Mouse (Mus musculus): ENCODE results near the gene Gm21149. TPM values are rescaled to one million over a fixed set of nuclear protein-coding genes. Genes with fewer than 3 reads are reported as not detected.

Gm21149 gene
- polyA plus RNA-seq, 1 experiment from 2014 or later = not detected

Other genes with a start within 250 kb of the Gm21149 start
- gene Gm21190, start 52.7 kb upstream of the Gm21149 start, polyA plus RNA-seq (2016; fragmentation: Nextera tagmentation; extraction: Ambion mirVana) = not detected in 2 replicates
- not detected in 2 replicates for gene Gm21083, start 100.8 kb upstream of the Gm21149 start, polyA plus RNA-seq (2016; fragmentation: Nextera tagmentation; extraction: Ambion mirVana)
- not detected in 2 replicates for gene Speer4d, start 142.5 kb upstream of the Gm21149 start, polyA plus RNA-seq (2016; fragmentation: Nextera tagmentation; extraction: Ambion mirVana)
- gene 4930572O03Rik, start 180.5 kb upstream of the Gm21149 start, polyA plus RNA-seq (2016; fragmentation: Nextera tagmentation; extraction: Ambion mirVana) = not detected in 2 replicates
- gene Speer4c, start 237.7 kb upstream of the Gm21149 start, polyA plus RNA-seq (2016; fragmentation: Nextera tagmentation; extraction: Ambion mirVana) = not detected in 2 replicates

Data from hindbrain, embryonic 10.5 days (tissue).